Mouse (Mus musculus): ENCODE data around the gene Zfp536. TPM values are rescaled to one million over a fixed set of nuclear protein-coding genes. Genes with fewer than 3 reads are reported as not detected.

Gene Zfp536
- total and polyA plus RNA-seq, 2 experiments from 2014 or later: 3.3 to 16.4 TPM

GRCm38 (mm10) chr7:37498881-37499280 is 274.6 kb downstream of the Zfp536 start:
- H3K4me2 ChIP-seq (ENCODE audit: low read depth, low read length): no peak overlapping the region
- ATAC-seq (ENCODE audit: insufficient read depth, low read depth): no peak
- WGBS: 61% methylated on average over 5 of the region's 5 CpGs
- H3K4me3 ChIP-seq (ENCODE audit: low read depth, low read length): no peak overlapping the region
- H3K27me3 ChIP-seq (ENCODE audit: control insufficient read depth, insufficient read depth, low read length): no peaks in the 10 kb centered on the region
- DNase-seq (ENCODE audit: low spot score): no peak
- TF ChIP-seq CTCF (IDR thresholded peaks at IDR 0.05; ENCODE audit: low read depth) (no peak), EP300 (IDR thresholded peaks at IDR 0.05; ENCODE audit: low read depth) (no peak)
- no peak overlapping the region for H3K9ac ChIP-seq (replicated peaks; ENCODE audit: low read depth, low read length)
- H3K36me3 ChIP-seq (replicated peaks; ENCODE audit: control insufficient read depth, insufficient read depth, low read length): no peaks in the 10 kb centered on the region
- no peaks in the 10 kb centered on the region for H3K4me1 ChIP-seq (ENCODE audit: control insufficient read depth, insufficient read depth)
- H3K9me3 ChIP-seq (replicated peaks; ENCODE audit: control insufficient read depth, low read length): no peaks in the 10 kb centered on the region
- no peak overlapping the region for H3K27ac ChIP-seq (ENCODE audit: low read depth)

- Histone ChIP-seq H3K4me2 (ENCODE audit: low read depth, low read length) (no peak overlapping the region), H3K36me3 (replicated peaks; ENCODE audit: control insufficient read depth, insufficient read depth, low read length) (no peaks in the 10 kb centered on the region), H3K9ac (replicated peaks; ENCODE audit: low read depth, low read length) (no peak overlapping the region), H3K27me3 (ENCODE audit: control insufficient read depth, insufficient read depth, low read length) (no peaks in the 10 kb centered on the region), H3K4me1 (ENCODE audit: control insufficient read depth, insufficient read depth) (no peaks in the 10 kb centered on the region), H3K4me3 (ENCODE audit: low read depth, low read length) (no peak overlapping the region), H3K27ac (ENCODE audit: low read depth) (no peak overlapping the region), H3K9me3 (replicated peaks; ENCODE audit: control insufficient read depth, low read length) (no peaks in the 10 kb centered on the region)
- DNase-seq (ENCODE audit: low spot score) (no peak), ATAC-seq (ENCODE audit: insufficient read depth, low read depth) (no peak)
- 71% methylated on average over 9 of the region's 9 CpGs for WGBS
- TF ChIP-seq EP300 (IDR thresholded peaks at IDR 0.05; ENCODE audit: low read depth): no peak
- no peak for TF ChIP-seq CTCF (IDR thresholded peaks at IDR 0.05; ENCODE audit: low read depth)
These were observed 276.9 kb downstream of the Zfp536 start for GRCm38 (mm10) chr7:37496491-37496890.

GRCm38 (mm10) chr7:37490312-37490711 is 283.1 kb downstream of the Zfp536 start:
- Histone ChIP-seq H3K9me3 (replicated peaks; ENCODE audit: control insufficient read depth, low read length) (no peaks in the 10 kb centered on the region), H3K9ac (replicated peaks; ENCODE audit: low read depth, low read length) (no peak overlapping the region), H3K27me3 (ENCODE audit: control insufficient read depth, insufficient read depth, low read length) (no peaks in the 10 kb centered on the region), H3K4me2 (ENCODE audit: low read depth, low read length) (no peak overlapping the region), H3K4me3 (ENCODE audit: low read depth, low read length) (no peak overlapping the region), H3K4me1 (ENCODE audit: control insufficient read depth, insufficient read depth) (no peaks in the 10 kb centered on the region), H3K27ac (ENCODE audit: low read depth) (no peak overlapping the region), H3K36me3 (replicated peaks; ENCODE audit: control insufficient read depth, insufficient read depth, low read length) (no peaks in the 10 kb centered on the region)
- ATAC-seq (ENCODE audit: insufficient read depth, low read depth) (no peak), DNase-seq (ENCODE audit: low spot score) (no peak)
- 74% methylated on average over 5 of the region's 5 CpGs for WGBS
- TF ChIP-seq CTCF (IDR thresholded peaks at IDR 0.05; ENCODE audit: low read depth) (no peak), EP300 (IDR thresholded peaks at IDR 0.05; ENCODE audit: low read depth) (no peak)

- DNase-seq (ENCODE audit: low spot score) (no peak), ATAC-seq (ENCODE audit: insufficient read depth, low read depth) (no peak)
- H3K9ac ChIP-seq (replicated peaks; ENCODE audit: low read depth, low read length): no peak overlapping the region
- WGBS: 71% methylated on average over 3 of the region's 3 CpGs
- H3K4me1 ChIP-seq (ENCODE audit: control insufficient read depth, insufficient read depth): no peaks in the 10 kb centered on the region
- no peaks in the 10 kb centered on the region for H3K9me3 ChIP-seq (replicated peaks; ENCODE audit: control insufficient read depth, low read length)
- TF ChIP-seq EP300 (IDR thresholded peaks at IDR 0.05; ENCODE audit: low read depth): no peak
- TF ChIP-seq CTCF (IDR thresholded peaks at IDR 0.05; ENCODE audit: low read depth): no peak
- H3K27ac ChIP-seq (ENCODE audit: low read depth): no peak overlapping the region
- no peaks in the 10 kb centered on the region for H3K36me3 ChIP-seq (replicated peaks; ENCODE audit: control insufficient read depth, insufficient read depth, low read length)
- no peaks in the 10 kb centered on the region for H3K27me3 ChIP-seq (ENCODE audit: control insufficient read depth, insufficient read depth, low read length)
- H3K4me3 ChIP-seq (ENCODE audit: low read depth, low read length): no peak overlapping the region
- H3K4me2 ChIP-seq (ENCODE audit: low read depth, low read length): no peak overlapping the region
These were observed 288.5 kb downstream of the Zfp536 start for GRCm38 (mm10) chr7:37484946-37485345.

- ATAC-seq (ENCODE audit: insufficient read depth, low read depth): no peak
- Histone ChIP-seq H3K4me3 (ENCODE audit: low read depth, low read length) (no peak overlapping the region), H3K9ac (replicated peaks; ENCODE audit: low read depth, low read length) (no peak overlapping the region), H3K4me2 (ENCODE audit: low read depth, low read length) (no peak overlapping the region), H3K9me3 (replicated peaks; ENCODE audit: control insufficient read depth, low read length) (no peaks in the 10 kb centered on the region), H3K27me3 (ENCODE audit: control insufficient read depth, insufficient read depth, low read length) (no peaks in the 10 kb centered on the region), H3K27ac (ENCODE audit: low read depth) (no peak overlapping the region), H3K36me3 (replicated peaks; ENCODE audit: control insufficient read depth, insufficient read depth, low read length) (no peaks in the 10 kb centered on the region), H3K4me1 (ENCODE audit: control insufficient read depth, insufficient read depth) (no peaks in the 10 kb centered on the region)
- TF ChIP-seq CTCF (IDR thresholded peaks at IDR 0.05; ENCODE audit: low read depth) (no peak), EP300 (IDR thresholded peaks at IDR 0.05; ENCODE audit: low read depth) (no peak)
- no peak for DNase-seq (ENCODE audit: low spot score)
- 64% methylated on average over 4 of the region's 4 CpGs for WGBS
These were observed 290.9 kb downstream of the Zfp536 start for GRCm38 (mm10) chr7:37482564-37482963.

GRCm38 (mm10) chr7:37481165-37481564 is 292.3 kb downstream of the Zfp536 start:
- ATAC-seq (ENCODE audit: insufficient read depth, low read depth) (no peak), DNase-seq (ENCODE audit: low spot score) (no peak)
- Histone ChIP-seq H3K27me3 (ENCODE audit: control insufficient read depth, insufficient read depth, low read length) (no peaks in the 10 kb centered on the region), H3K27ac (ENCODE audit: low read depth) (no peak overlapping the region), H3K4me3 (ENCODE audit: low read depth, low read length) (no peak overlapping the region), H3K9ac (replicated peaks; ENCODE audit: low read depth, low read length) (no peak overlapping the region), H3K9me3 (replicated peaks; ENCODE audit: control insufficient read depth, low read length) (no peaks in the 10 kb centered on the region), H3K4me2 (ENCODE audit: low read depth, low read length) (no peak overlapping the region), H3K36me3 (replicated peaks; ENCODE audit: control insufficient read depth, insufficient read depth, low read length) (no peaks in the 10 kb centered on the region), H3K4me1 (ENCODE audit: control insufficient read depth, insufficient read depth) (no peaks in the 10 kb centered on the region)
- TF ChIP-seq EP300 (IDR thresholded peaks at IDR 0.05; ENCODE audit: low read depth): no peak
- TF ChIP-seq CTCF (IDR thresholded peaks at IDR 0.05; ENCODE audit: low read depth): no peak
- 75% methylated on average over 6 of the region's 6 CpGs for WGBS

Data from heart, postnatal 0 days (tissue).